Mouse (Mus musculus): ENCODE measurements around the gene Yif1b.
"Not testable (repeated sequence)": the region's sequence is repeated elsewhere in the genome, so short reads cannot be mapped to it uniquely, and the experiment has no call there.

Gene Yif1b

GRCm38 (mm10) chr7:29238019-29238967 is at the start of gene Yif1b:
Yif1b (plus strand) TSS chr7:29238329.
- peak; percentile 98 for DNase-seq (ENCODE audit: low spot score)

- DNase-seq (ENCODE audit: low spot score) = not testable (repeated sequence)
These were observed 43.9 kb upstream of the Yif1b start for GRCm38 (mm10) chr7:29194230-29194629.

- no peak for DNase-seq (ENCODE audit: low spot score)
These were observed 35.6 kb upstream of the Yif1b start for GRCm38 (mm10) chr7:29202577-29202976.

GRCm38 (mm10) chr7:29211013-29211412 is 27.1 kb upstream of the Yif1b start:
- DNase-seq (ENCODE audit: low spot score) = peak; percentile 79

DNA sequence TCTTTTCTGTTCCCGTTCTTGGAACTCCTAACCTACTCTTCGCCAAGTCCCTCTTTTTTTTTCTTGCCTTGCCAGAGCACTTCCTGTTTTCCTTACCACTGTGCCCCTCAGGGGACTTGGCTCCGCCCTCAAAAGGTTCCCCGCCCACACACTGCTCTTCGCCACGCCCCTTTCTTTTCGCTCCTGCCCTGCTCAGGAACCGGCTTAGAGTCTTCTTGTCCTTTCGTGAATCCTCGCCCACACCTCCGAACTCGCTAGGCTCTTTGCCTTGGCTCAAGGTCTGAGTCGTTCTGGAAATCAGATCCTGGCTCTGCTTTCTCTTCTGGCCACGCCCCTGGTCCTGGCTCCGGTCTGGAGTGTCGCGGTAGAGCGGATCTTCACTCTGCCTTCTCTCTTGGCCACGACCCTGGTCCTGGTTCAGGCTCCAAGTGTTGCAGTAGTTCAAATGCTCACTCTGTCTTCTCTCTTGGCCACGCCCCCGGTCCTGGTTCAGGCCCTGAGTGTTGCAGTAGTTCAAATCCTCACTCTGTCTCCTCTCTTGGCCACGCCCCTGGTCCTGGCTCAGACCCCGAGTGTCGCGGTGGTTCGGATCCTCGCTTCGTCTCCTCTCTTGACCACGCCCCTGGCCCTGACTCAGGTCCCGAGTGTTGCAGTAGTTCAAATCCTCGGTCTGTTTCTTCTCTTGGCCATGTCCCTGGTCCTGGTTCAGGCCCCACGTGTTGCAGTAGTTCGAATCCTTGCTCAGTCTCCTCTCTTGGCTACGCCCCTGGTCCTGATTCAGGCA is 26.5 kb upstream of the Yif1b start:
- DNase-seq (ENCODE audit: low spot score) = peak; percentile 91

- DNase-seq (ENCODE audit: low spot score) = peak; percentile 88
These were observed 25.8 kb upstream of the Yif1b start for GRCm38 (mm10) chr7:29212199-29212765.

- not testable (repeated sequence) for DNase-seq (ENCODE audit: low spot score)
These were observed 25.2 kb upstream of the Yif1b start for GRCm38 (mm10) chr7:29212775-29213560.

DNA sequence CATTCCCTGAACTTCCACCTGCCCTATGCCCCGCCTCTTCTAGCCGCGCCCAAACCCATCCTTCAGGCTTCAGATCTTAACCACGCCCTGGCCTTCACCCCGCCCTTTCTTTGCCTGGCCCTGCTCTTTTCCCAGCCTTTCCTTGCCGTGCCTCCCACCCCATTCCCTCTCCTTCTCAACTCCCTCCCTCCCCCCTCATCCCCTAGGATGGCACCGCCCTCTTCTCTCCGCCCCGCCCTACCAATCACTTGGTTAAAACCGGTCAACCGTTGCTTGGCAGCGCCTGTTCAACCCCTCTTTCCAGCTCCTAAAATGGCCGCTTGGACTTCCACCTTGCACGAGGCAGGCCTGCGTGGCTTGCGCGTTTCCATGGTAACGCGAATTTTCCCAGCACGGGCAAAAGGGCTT is 24.4 kb upstream of the Yif1b start, which contains the start of gene Catsperg1:
Gene Catsperg1, minus strand, starts transcription at position 361 of the 408 bp plus-strand sequence.
- peak; percentile 89 for DNase-seq (ENCODE audit: low spot score)

DNA sequence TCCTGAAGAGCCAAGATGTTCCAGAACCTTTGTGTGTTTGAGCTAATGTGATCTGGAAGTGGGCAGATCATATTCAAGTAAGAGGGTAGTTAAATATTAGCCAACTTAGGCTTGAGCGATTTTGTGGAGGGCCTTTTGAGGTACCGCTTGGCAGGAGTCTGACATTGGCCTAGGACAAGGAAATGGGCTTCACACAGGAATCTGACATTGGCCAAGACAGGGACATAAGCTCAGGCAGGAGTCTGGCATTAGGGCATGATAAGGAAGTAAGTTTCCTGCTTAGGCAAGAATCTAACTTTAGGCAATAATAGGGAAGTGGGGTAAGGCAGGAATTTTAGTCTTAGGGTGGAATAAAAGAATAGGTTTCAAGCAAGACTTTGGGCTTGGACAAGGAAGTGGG is 23.9 kb upstream of the Yif1b start:
- no peak for DNase-seq (ENCODE audit: low spot score)

- peak; percentile 84 for DNase-seq (ENCODE audit: low spot score)
These were observed 23.3 kb upstream of the Yif1b start for GRCm38 (mm10) chr7:29214846-29215245.

DNA sequence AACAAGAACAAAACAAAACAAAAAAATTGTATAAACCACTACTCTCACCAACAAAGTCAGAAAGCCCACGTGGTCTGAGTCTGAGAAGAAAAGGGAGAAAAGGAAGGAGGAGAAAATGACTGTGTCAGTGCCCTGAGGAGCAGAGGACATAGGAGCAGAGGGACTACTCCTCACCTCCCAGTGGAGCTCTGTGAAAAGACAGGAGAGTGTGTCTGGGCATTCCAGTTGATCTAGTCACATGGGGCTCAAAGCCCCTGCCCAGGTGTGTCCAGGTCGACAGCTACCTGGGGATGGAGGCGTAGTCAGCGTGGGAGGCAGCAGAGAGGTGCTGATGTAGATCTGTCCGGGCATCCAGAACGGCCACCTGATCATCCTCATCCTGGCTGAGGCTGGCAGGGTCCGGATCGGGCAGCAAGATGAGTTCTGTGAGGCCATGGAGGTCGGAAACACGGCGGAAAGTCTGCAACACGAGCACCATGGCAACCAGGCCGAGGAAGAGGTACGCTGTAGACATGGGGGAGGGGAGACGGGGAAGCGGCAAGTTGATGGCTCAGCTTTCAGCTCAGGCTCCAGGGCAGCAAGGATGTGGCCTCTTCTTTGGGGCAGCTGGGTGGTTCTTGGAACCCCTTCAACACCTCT is 13.3 kb upstream of the Yif1b start:
- DNase-seq (ENCODE audit: low spot score) = no peak

- no peak for DNase-seq (ENCODE audit: low spot score)
These were observed 12.6 kb upstream of the Yif1b start for GRCm38 (mm10) chr7:29225520-29225919.

DNA sequence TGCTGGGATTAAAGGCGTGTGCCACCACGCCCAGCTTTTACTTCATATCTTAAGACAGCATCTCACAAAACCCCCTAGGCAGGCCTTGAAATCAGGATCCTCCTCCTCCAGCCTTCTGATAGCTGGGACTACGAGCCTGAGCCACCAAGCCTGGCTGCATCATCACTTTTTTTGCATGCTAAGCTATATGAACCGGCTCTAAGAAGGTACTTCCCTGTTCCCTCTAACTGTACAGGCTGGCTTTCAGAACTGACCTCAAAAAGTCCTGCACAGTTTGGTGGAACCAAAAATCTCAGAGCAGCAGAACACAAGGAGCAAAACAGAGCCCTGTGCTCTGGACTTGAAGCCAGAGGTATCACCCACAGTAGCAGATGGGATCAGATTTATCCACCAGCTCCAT is 9.9 kb upstream of the Yif1b start:
- peak; percentile 2 for DNase-seq (ENCODE audit: low spot score)

GRCm38 (mm10) chr7:29230560-29230959 is 7.6 kb upstream of the Yif1b start:
- DNase-seq (ENCODE audit: low spot score) = no peak

GRCm38 (mm10) chr7:29231517-29231916 is 6.6 kb upstream of the Yif1b start:
- DNase-seq (ENCODE audit: low spot score) = no peak

DNA sequence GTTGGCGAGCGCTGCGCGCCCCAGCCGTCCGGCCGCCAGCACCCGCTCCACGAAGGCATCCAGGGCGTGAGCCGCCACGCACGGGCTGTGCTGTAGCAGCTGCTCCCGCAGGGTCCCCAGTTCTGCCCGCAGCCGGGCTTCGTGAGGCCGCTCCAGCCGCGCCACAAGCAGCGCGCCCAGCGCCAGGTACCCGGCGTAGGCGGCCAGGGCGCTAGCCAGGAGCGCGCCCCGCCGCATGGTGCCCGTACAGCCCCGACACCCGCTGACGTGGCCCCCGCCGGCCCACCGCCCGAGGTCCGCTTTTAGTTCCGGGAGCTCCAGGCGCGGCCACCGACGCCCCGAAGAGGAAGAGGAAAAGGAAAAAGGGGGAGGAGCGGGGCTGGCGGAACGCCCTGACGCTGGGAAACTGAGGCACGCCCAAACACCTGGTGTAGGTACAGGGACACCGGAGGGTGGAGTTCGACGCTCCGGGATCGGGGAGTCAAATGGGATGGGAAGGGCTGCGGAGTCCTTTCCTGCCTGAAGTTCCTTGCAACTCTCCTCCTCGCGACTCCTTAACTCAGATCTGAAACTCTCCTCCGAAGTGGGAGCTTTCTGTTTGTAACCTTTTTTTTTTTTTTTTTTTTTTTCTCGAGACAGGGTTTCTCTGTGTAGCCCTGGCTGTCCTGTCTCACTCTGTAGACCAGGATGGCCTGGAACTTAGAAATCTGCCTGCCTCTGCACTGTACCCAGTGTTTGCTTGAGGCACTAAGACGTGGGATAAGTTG is 5.7 kb upstream of the Yif1b start, which contains the start of gene Kcnk6:
Gene Kcnk6, minus strand, starts transcription at position 269 of the 767 bp plus-strand sequence.
- no peak for DNase-seq (ENCODE audit: low spot score)

DNA sequence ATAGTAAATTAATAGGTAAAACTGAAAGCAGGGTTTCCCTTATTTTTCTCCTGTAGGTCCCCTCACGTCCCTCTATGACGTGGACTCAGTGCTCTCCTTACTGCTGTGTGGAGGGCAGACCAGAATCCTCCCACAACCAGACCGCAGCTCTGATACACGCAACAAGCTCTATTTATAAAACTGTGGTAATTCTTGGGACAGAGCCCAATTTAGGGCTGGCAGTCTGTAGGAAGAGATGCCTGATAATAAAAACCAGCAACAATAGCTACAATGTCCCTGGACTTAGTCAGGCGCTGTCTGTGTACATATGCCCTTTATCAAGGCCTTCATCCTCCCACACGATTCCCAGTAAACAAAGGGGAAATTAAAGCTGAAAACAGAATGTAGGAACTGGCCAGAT is 4.4 kb upstream of the Yif1b start:
- DNase-seq (ENCODE audit: low spot score) = peak; percentile 70

DNA sequence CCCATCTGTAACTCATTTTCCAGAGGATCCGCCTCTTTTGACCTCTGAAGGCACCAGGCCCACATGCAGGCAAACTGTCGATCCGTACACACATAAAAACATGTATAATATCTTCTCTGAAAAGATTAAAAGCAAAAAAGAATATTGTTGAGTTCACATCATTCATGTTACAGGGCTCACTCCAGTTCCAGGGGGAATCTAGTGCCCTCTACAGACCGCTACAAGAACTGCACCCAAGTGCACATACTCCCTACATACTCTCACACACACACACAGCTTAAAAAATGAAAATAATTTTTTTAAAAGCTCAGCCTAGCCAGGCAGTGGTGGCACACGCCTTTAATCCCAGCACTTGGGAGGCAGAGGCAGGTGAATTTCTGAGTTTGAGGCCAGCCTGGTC is 3.5 kb upstream of the Yif1b start:
- no peak for DNase-seq (ENCODE audit: low spot score)

- DNase-seq (ENCODE audit: low spot score) = no peak
These were observed 1.5 kb upstream of the Yif1b start for GRCm38 (mm10) chr7:29236593-29236992.

DNA sequence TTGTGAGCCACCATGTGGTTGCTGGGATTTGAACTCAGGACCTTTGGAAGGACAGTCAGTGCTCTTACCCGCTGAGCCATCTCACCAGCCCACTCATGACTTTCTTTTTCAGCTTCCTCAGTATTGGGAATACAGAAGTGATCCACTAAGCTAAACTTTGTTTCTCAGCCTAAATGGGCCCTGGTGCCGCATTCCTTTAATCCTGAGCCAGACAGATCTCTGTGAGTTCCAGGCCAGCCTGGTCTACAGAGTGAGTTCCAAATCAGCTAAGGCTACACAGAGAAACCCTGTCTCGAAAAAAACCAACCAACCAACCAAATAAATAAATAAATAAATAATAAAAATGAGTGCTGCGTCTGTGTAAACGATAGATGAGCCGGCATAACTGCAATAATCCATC is 533 bp upstream of the Yif1b start:
- DNase-seq (ENCODE audit: low spot score) = not testable (repeated sequence)

Data from testis, postnatal 14 days (tissue).